Mouse (Mus musculus): ENCODE measurements around the gene Rac2. TPM values are rescaled to one million over a fixed set of nuclear protein-coding genes. Genes with fewer than 3 reads are reported as not detected.

The Rac2 gene
- polyA plus RNA-seq, 1 experiment from 2014 or later: 5.7 TPM

DNA sequence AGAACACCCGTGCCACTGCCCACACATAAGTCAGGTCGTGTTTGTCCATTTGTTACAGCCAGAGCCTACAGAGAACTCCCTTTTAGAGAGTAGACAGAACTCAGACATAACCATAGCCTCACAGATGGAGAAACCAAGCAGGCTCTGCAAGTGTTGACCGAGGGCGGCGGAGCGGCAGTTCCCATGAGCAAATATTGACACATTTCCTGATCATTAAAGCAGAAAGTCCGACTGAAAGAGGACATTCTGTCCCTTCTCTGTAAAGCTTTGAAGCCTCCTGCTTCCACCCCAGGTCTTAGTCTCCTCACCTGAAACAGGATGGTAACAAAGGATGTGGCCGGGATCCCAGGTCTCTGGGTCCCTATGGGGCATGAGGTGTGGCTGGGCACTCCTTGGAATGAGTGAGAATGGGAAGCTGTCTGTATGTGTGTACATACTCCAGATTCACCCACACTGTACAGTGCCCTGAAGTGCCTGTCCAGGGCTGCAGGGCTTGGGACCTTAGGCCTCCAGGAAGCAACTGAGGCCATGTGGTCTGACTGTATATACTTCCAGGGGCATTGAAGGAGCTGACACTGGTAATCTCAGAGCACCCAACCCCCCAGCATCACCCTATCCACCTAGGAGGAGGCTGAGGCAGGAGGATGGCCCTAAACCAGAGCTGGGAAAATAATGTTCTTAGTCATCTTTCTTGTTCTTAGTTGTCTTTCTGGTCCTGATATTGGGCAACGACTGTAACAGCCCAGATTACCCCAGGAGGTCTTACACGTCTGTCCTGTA is 39.8 kb downstream of the Rac2 start:
- no peaks in the 10 kb centered on the region for H3K9me3 ChIP-seq (ENCODE audit: control insufficient read depth, low read length)
- 71% methylated on average over 10 of the region's 10 CpGs for WGBS
- no peak overlapping the region for H3K4me3 ChIP-seq (ENCODE audit: low read length)
- no peak overlapping the region for H3K4me2 ChIP-seq (ENCODE audit: low read length)
- no peak overlapping the region for H3K9ac ChIP-seq (ENCODE audit: low read depth, low read length)
- H3K36me3 ChIP-seq (ENCODE audit: control insufficient read depth, insufficient read depth, low read length): no peaks in the 10 kb centered on the region
- H3K27ac ChIP-seq (ENCODE audit: low read depth, low read length): no peak overlapping the region
- H3K27me3 ChIP-seq (replicated peaks; ENCODE audit: control insufficient read depth, insufficient read depth, low read length): no peaks in the 10 kb centered on the region
- no peak for ATAC-seq
- peaks cover 23% of the 10 kb centered on the region for H3K4me1 ChIP-seq (ENCODE audit: control insufficient read depth, insufficient read depth, low read depth, low read length)

GRCm38 (mm10) chr15:78531901-78532469 is 40.6 kb downstream of the Rac2 start:
- no peaks in the 10 kb centered on the region for H3K36me3 ChIP-seq (ENCODE audit: control insufficient read depth, insufficient read depth, low read length)
- H3K4me3 ChIP-seq (ENCODE audit: low read length): peak overlapping the region; percentile 36
- no peaks in the 10 kb centered on the region for H3K27me3 ChIP-seq (replicated peaks; ENCODE audit: control insufficient read depth, insufficient read depth, low read length)
- H3K9ac ChIP-seq (ENCODE audit: low read depth, low read length): peak overlapping the region; percentile 59; the same call in 1 of the 2 replicates
- ATAC-seq: peak; percentile 93
- WGBS: under 1% methylated on average over 25 of the region's 25 CpGs
- no peaks in the 10 kb centered on the region for H3K9me3 ChIP-seq (ENCODE audit: control insufficient read depth, low read length)
- peak overlapping the region; percentile 61 for H3K4me2 ChIP-seq (ENCODE audit: low read length)
- H3K27ac ChIP-seq (ENCODE audit: low read depth, low read length): peak overlapping the region; percentile 87
- peaks cover 23% of the 10 kb centered on the region for H3K4me1 ChIP-seq (ENCODE audit: control insufficient read depth, insufficient read depth, low read depth, low read length)

DNA sequence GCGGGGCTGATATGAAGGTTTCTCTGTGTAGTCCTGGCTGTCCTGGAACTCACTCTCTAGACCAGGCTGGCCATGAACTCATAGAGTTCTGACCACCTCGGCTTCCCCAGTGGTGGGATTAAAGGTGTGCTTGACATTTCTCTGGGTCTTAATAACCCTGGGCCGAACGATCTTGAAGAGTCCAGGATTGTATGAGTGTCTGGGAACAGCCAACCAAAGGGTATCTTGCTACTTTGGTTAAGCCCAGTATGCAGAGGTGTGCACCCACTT is 41.2 kb downstream of the Rac2 start:
- H3K9me3 ChIP-seq (ENCODE audit: control insufficient read depth, low read length): no peaks in the 10 kb centered on the region
- WGBS: 75% methylated on average over 4 of the region's 4 CpGs
- no peaks in the 10 kb centered on the region for H3K27me3 ChIP-seq (replicated peaks; ENCODE audit: control insufficient read depth, insufficient read depth, low read length)
- peak overlapping the region; percentile 87 for H3K27ac ChIP-seq (ENCODE audit: low read depth, low read length)
- peak overlapping the region; percentile 36; the same call in 1 of the 2 replicates for H3K4me3 ChIP-seq (ENCODE audit: low read length)
- H3K4me1 ChIP-seq (ENCODE audit: control insufficient read depth, insufficient read depth, low read depth, low read length): peaks cover 23% of the 10 kb centered on the region
- ATAC-seq: no peak
- H3K9ac ChIP-seq (ENCODE audit: low read depth, low read length): peak overlapping the region; percentile 59
- H3K36me3 ChIP-seq (ENCODE audit: control insufficient read depth, insufficient read depth, low read length): no peaks in the 10 kb centered on the region
- peak overlapping the region; percentile 61 for H3K4me2 ChIP-seq (ENCODE audit: low read length)

- Histone ChIP-seq H3K36me3 (ENCODE audit: control insufficient read depth, insufficient read depth, low read length) (no peaks in the 10 kb centered on the region), H3K9me3 (ENCODE audit: control insufficient read depth, low read length) (no peaks in the 10 kb centered on the region), H3K4me3 (ENCODE audit: low read length) (peak within 1 kb of the TSS; percentile 36), H3K4me1 (ENCODE audit: control insufficient read depth, insufficient read depth, low read depth, low read length) (peaks cover 23% of the 10 kb centered on the region), H3K9ac (ENCODE audit: low read depth, low read length) (peak within 1 kb of the TSS; percentile 59), H3K27me3 (replicated peaks; ENCODE audit: control insufficient read depth, insufficient read depth, low read length) (no peaks in the 10 kb centered on the region), H3K27ac (ENCODE audit: low read depth, low read length) (peak within 1 kb of the TSS; percentile 87), H3K4me2 (ENCODE audit: low read length) (peak within 1 kb of the TSS; percentile 61)
- no peak for ATAC-seq
- WGBS: 69% methylated on average over 17 of the region's 17 CpGs
These were observed 41.7 kb downstream of the Rac2 start, which contains the start of gene C1qtnf6 for GRCm38 (mm10) chr15:78530671-78531450. TSS of gene C1qtnf6 (minus strand) at chr15:78531416.

GRCm38 (mm10) chr15:78530141-78530540 is 42.4 kb downstream of the Rac2 start:
- Histone ChIP-seq H3K27me3 (replicated peaks; ENCODE audit: control insufficient read depth, insufficient read depth, low read length) (no peaks in the 10 kb centered on the region), H3K27ac (ENCODE audit: low read depth, low read length) (no peak overlapping the region), H3K4me2 (ENCODE audit: low read length) (no peak overlapping the region), H3K36me3 (ENCODE audit: control insufficient read depth, insufficient read depth, low read length) (no peaks in the 10 kb centered on the region), H3K4me1 (ENCODE audit: control insufficient read depth, insufficient read depth, low read depth, low read length) (peaks cover 23% of the 10 kb centered on the region), H3K9ac (ENCODE audit: low read depth, low read length) (peak overlapping the region; percentile 65; the same call in 1 of the 2 replicates), H3K4me3 (ENCODE audit: low read length) (no peak overlapping the region), H3K9me3 (ENCODE audit: control insufficient read depth, low read length) (no peaks in the 10 kb centered on the region)
- ATAC-seq: no peak
- 78% methylated on average over 3 of the region's 3 CpGs for WGBS

GRCm38 (mm10) chr15:78529428-78529990 is 43.1 kb downstream of the Rac2 start:
- Histone ChIP-seq H3K27ac (ENCODE audit: low read depth, low read length) (peak overlapping the region; percentile 26; the same call in 1 of the 2 replicates), H3K4me2 (ENCODE audit: low read length) (peak overlapping the region; percentile 52), H3K9me3 (ENCODE audit: control insufficient read depth, low read length) (no peaks in the 10 kb centered on the region), H3K4me1 (ENCODE audit: control insufficient read depth, insufficient read depth, low read depth, low read length) (peaks cover 23% of the 10 kb centered on the region), H3K27me3 (replicated peaks; ENCODE audit: control insufficient read depth, insufficient read depth, low read length) (no peaks in the 10 kb centered on the region), H3K36me3 (ENCODE audit: control insufficient read depth, insufficient read depth, low read length) (no peaks in the 10 kb centered on the region), H3K4me3 (ENCODE audit: low read length) (peak overlapping the region; percentile 27), H3K9ac (ENCODE audit: low read depth, low read length) (peak overlapping the region; percentile 65)
- peak; percentile 48 for ATAC-seq
- WGBS: 2% methylated on average over 12 of the region's 15 CpGs

DNA sequence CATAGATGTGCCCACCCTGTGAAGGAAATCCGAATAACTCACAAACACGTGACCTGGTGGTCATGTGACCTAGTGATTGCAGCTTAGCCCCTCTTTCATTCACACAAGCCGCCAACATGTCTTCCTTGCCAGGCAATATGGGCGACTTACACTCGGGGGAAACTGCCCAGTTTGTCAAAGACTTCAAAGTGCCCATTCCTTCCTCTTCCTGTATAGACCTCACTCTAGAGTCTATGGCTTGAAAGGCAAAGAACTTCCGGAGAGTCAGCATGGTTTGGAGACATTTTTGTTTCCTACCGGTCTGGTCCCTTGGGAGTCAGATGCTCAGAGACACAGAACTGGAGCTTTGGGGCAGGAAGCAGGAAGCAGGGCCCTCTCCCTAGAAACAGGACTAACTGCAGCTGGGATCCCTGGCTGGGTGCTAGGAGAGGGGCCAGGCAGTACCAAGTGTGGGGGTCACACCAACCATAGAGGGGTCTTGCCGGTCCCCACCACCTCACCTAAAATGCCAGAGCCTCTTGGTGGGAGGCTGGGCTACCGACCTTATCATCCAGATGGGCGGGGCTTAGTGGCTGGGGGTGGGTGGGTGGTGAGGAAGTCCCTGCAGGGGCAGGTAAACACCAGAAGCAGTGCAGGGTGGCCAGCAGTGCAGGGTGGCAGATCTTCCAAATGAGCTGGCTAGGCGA is 43.7 kb downstream of the Rac2 start:
- H3K36me3 ChIP-seq (ENCODE audit: control insufficient read depth, insufficient read depth, low read length): no peaks in the 10 kb centered on the region
- H3K27ac ChIP-seq (ENCODE audit: low read depth, low read length): peak overlapping the region; percentile 26; the same call in 1 of the 2 replicates
- peak overlapping the region; percentile 65 for H3K9ac ChIP-seq (ENCODE audit: low read depth, low read length)
- no peaks in the 10 kb centered on the region for H3K27me3 ChIP-seq (replicated peaks; ENCODE audit: control insufficient read depth, insufficient read depth, low read length)
- peaks cover 23% of the 10 kb centered on the region for H3K4me1 ChIP-seq (ENCODE audit: control insufficient read depth, insufficient read depth, low read depth, low read length)
- H3K4me3 ChIP-seq (ENCODE audit: low read length): peak overlapping the region; percentile 27
- ATAC-seq: no peak
- 47% methylated on average over 11 of the region's 11 CpGs for WGBS
- no peaks in the 10 kb centered on the region for H3K9me3 ChIP-seq (ENCODE audit: control insufficient read depth, low read length)
- H3K4me2 ChIP-seq (ENCODE audit: low read length): peak overlapping the region; percentile 52

DNA sequence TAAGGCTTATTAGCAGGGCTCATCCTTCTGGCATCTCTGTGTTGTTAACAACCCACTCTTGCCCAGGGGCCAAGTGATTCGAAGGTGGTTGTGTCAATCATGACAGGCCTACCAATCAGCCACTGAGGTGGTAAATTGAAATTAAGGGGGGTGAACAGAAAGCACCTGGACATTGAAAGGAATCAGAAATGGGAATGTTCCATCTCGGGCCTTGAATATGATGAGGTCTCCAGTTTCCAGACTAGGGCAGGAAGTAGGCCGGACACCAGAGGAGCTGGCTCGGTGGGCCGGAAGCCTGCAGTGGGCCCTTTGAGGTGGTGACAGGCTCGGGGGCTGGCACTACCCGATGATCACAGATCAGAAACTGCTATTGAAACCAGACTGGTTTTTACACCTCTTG is 44.6 kb downstream of the Rac2 start:
- Histone ChIP-seq H3K27ac (ENCODE audit: low read depth, low read length) (no peak overlapping the region), H3K9me3 (ENCODE audit: control insufficient read depth, low read length) (no peaks in the 10 kb centered on the region), H3K4me1 (ENCODE audit: control insufficient read depth, insufficient read depth, low read depth, low read length) (peaks cover 23% of the 10 kb centered on the region), H3K4me2 (ENCODE audit: low read length) (no peak overlapping the region), H3K27me3 (replicated peaks; ENCODE audit: control insufficient read depth, insufficient read depth, low read length) (no peaks in the 10 kb centered on the region), H3K36me3 (ENCODE audit: control insufficient read depth, insufficient read depth, low read length) (no peaks in the 10 kb centered on the region), H3K9ac (ENCODE audit: low read depth, low read length) (no peak overlapping the region), H3K4me3 (ENCODE audit: low read length) (no peak overlapping the region)
- no peak for ATAC-seq
- 74% methylated on average over 7 of the region's 7 CpGs for WGBS
